Mouse (Mus musculus) liver, embryonic 14.5 days (tissue): ENCODE data around the gene Slc25a12. TPM values are rescaled to one million over a fixed set of nuclear protein-coding genes. Genes with fewer than 3 reads are reported as not detected.
A peak's percentile ranks its signal among the peaks of the same experiment; 100 is the strongest.

Experiments
- ATAC-seq: fragments of 200-750 bp; cut with Nextera tagmentation; 2 replicates; pipeline ENCODE4 v1.8.0; 2017; ENCODE audit warnings: moderate number of reproducible peaks, mild to moderate bottlenecking, moderate library complexity; ENCODE audit not compliant: insufficient read depth
- DNase-seq, 3 experiments: peaks; one replicate each; pipeline ENCODE4 v3.0.0-alpha.2; 2012 to 2013; ENCODE audit warnings: low read depth in 3 of 3, low spot score in 3 of 3
- H3K27ac ChIP-seq: fragments of 300-500 bp; sonication (generic); 2 replicates; pipeline ENCODE4 v1.5.1; 2014; ENCODE audit warnings: moderate library complexity, mild to moderate bottlenecking, control low read depth, inconsistent platforms
- H3K27me3 ChIP-seq: fragments of 300-500 bp; sonication (generic); 2 replicates; pipeline ENCODE4 v1.6.1; 2014; ENCODE audit warnings: mild to moderate bottlenecking, low read length, moderate library complexity; ENCODE audit not compliant: control insufficient read depth, insufficient read depth
- H3K36me3 ChIP-seq: fragments of 300-500 bp; sonication (generic); replicated peaks from 2 replicates; pipeline ENCODE4 v1.6.1; 2014; ENCODE audit warnings: low read depth; ENCODE audit not compliant: control insufficient read depth, insufficient read depth
- H3K4me1 ChIP-seq, 2 experiments: fragments of 200-500 bp in 1 of 2; fragments of 300-500 bp in 1 of 2; sonication (generic) in 1 of 2; replicated peaks; 2 replicates each; pipeline ENCODE4 v1.6.1; 2012 to 2014; ENCODE audit warnings: antibody characterized with exemption in 1 of 2, inconsistent platforms in 1 of 2, low read length in 1 of 2; ENCODE audit not compliant: control insufficient read depth in 2 of 2, insufficient read depth in 2 of 2
- H3K4me2 ChIP-seq: fragments of 300-500 bp; sonication (generic); 2 replicates; pipeline ENCODE4 v1.6.1; 2014; ENCODE audit warnings: low read depth, mild to moderate bottlenecking, control low read depth, moderate library complexity
- H3K4me3 ChIP-seq, 2 experiments: fragments of 200-500 bp in 1 of 2; fragments of 300-500 bp in 1 of 2; sonication (generic) in 1 of 2; 2 replicates each; pipeline ENCODE4 v1.5.1; 2012 to 2014; ENCODE audit warnings: low read depth in 2 of 2, low read length in 2 of 2, mild to moderate bottlenecking in 2 of 2, control low read depth in 1 of 2, inconsistent platforms in 1 of 2, moderate library complexity in 1 of 2; ENCODE audit not compliant: insufficient read depth in 1 of 2
- H3K9ac ChIP-seq: fragments of 300-500 bp; sonication (generic); replicated peaks from 2 replicates; pipeline ENCODE4 v1.6.1; 2014; ENCODE audit warnings: mild to moderate bottlenecking, control low read depth, moderate library complexity
- H3K9me3 ChIP-seq: fragments of 300-500 bp; sonication (generic); 2 replicates; pipeline ENCODE4 v1.6.1; 2016; ENCODE audit warnings: low read length, mixed read lengths; ENCODE audit not compliant: control insufficient read depth
- CTCF ChIP-seq: IDR thresholded peaks from 2 replicates; pipeline ENCODE4 v1.5.1; 2016; ENCODE audit warnings: antibody characterized with exemption, low read depth, control low read depth
- EP300 ChIP-seq: IDR thresholded peaks from 2 replicates; pipeline ENCODE4 v1.6.1; 2016; ENCODE audit warnings: antibody characterized with exemption, low read depth
- WGBS: fragments of 180-500 bp; shearing (Covaris S2); extraction: QIAGEN DNeasy Blood & Tissue Kit; methylation state at CpG from one replicate; pipeline ENCODE4 v1.1.7; 2014; ENCODE audit not compliant: insufficient replicate concordance; 5-methylcytosine and 5-hydroxymethylcytosine counted together
- polyA plus RNA-seq, 2 experiments: library from polyadenylated mRNA; depleted of rRNA in 1 of 2; stranded (reverse) in 1 of 2; unstranded in 1 of 2; fragments of >200 nt; fragmentation: Nextera tagmentation in 1 of 2; extraction: Ambion mirVana in 1 of 2; gene quantifications; 2 replicates each; pipeline versions ENCODE4 v1.2.1 to v1.2.3; 2012 to 2014

The Slc25a12 gene
- polyA plus RNA-seq, 2 experiments: 12.8 to 23.0 TPM

DNA sequence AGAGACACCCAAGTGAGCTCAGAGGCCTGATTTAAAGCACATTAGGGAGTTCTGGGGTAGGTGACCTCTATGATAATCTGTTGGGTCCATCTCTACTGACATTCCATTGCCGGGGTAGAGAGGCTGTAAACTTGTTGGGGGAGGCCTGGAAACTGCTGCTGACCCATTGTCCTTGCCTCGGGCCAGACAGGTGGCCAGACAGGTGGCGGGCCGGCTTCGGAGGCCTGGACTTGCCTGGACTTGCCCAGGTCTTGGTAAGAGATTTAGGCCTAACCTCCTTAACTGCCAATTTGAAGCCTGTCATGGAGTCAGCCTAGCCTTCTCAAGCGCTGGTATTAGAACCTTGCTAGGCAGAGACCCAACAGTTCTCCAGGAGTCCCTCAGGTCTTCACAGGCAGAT is 20.2 kb upstream of the Slc25a12 start:
- ATAC-seq (no peak), DNase-seq (no peak)
- H3K27ac ChIP-seq: no peak overlapping the region
- no peaks in the 10 kb centered on the region for H3K9me3 ChIP-seq
- TF ChIP-seq CTCF: no peak
- TF ChIP-seq EP300: no peak
- 79% methylated on average over 6 of the region's 6 CpGs for WGBS
- H3K4me1 ChIP-seq: peaks cover 4% of the 10 kb centered on the region in 2 experiments; a peak in 3 of 4 replicates
- no peak overlapping the region for H3K4me3 ChIP-seq
- peaks cover 14% of the 10 kb centered on the region for H3K36me3 ChIP-seq
- H3K9ac ChIP-seq: no peak overlapping the region
- no peak overlapping the region for H3K4me2 ChIP-seq
- no peaks in the 10 kb centered on the region for H3K27me3 ChIP-seq

GRCm38 (mm10) chr2:71383890-71384289 is 16.3 kb upstream of the Slc25a12 start:
- Histone ChIP-seq H3K27me3 (no peaks in the 10 kb centered on the region), H3K9me3 (no peaks in the 10 kb centered on the region), H3K27ac (no peak overlapping the region), H3K4me3 (no peak overlapping the region), H3K4me2 (no peak overlapping the region), H3K9ac (no peak overlapping the region), H3K36me3 (no peaks in the 10 kb centered on the region), H3K4me1 (peaks cover 0 to 4% of the 10 kb centered on the region in 2 experiments; a peak in 3 of 4 replicates)
- ATAC-seq (no peak), DNase-seq (no peak)
- 34% methylated on average over 11 of the region's 11 CpGs for WGBS
- TF ChIP-seq EP300: no peak
- no peak for TF ChIP-seq CTCF

DNA sequence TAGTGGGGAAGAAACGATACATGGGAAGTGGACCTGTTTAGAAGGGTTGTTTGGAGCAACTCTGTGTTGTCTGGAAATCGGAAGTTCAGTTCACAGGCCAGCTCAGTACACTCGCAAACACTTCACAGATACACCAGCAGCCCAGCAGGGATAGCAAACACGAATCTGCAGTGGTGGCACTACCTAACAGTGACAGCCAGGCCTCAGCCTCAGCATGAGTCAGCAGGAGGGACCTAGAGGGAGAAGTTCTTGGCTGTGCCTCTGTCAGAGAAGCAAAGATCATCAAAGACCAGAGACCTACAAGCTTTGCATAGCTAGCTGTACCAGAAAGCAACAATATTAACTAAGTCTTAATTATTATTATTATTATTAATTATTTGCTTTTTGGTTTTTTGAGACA is 14.4 kb upstream of the Slc25a12 start:
- H3K4me2 ChIP-seq: no peak overlapping the region
- no peaks in the 10 kb centered on the region for H3K36me3 ChIP-seq
- TF ChIP-seq CTCF: no peak
- no peak for TF ChIP-seq EP300
- no peak for DNase-seq
- ATAC-seq: peak; percentile 43; the same call in 1 of the 2 replicates
- H3K4me1 ChIP-seq: peaks cover 0 to under 1% of the 10 kb centered on the region in 2 experiments; a peak in 2 of 4 replicates
- no peak overlapping the region for H3K27ac ChIP-seq
- no peaks in the 10 kb centered on the region for H3K27me3 ChIP-seq
- H3K9me3 ChIP-seq: no peaks in the 10 kb centered on the region
- WGBS: 56% methylated on average over 4 of the region's 4 CpGs
- no peak overlapping the region for H3K9ac ChIP-seq
- H3K4me3 ChIP-seq: no peak overlapping the region

- no peaks in the 10 kb centered on the region for H3K9me3 ChIP-seq
- no peak overlapping the region for H3K4me2 ChIP-seq
- DNase-seq: no peak
- H3K27me3 ChIP-seq: no peaks in the 10 kb centered on the region
- H3K4me3 ChIP-seq: no peak overlapping the region
- peaks cover 9 to 26% of the 10 kb centered on the region in 2 experiments for H3K4me1 ChIP-seq
- no peak overlapping the region for H3K9ac ChIP-seq
- TF ChIP-seq CTCF (no peak), EP300 (no peak)
- 67% methylated on average over 5 of the region's 5 CpGs for WGBS
- no peaks in the 10 kb centered on the region for H3K36me3 ChIP-seq
- no peak for ATAC-seq
- H3K27ac ChIP-seq: no peak overlapping the region
Measured at GRCm38 (mm10) chr2:71377426-71377825, 9.9 kb upstream of the Slc25a12 start.

DNA sequence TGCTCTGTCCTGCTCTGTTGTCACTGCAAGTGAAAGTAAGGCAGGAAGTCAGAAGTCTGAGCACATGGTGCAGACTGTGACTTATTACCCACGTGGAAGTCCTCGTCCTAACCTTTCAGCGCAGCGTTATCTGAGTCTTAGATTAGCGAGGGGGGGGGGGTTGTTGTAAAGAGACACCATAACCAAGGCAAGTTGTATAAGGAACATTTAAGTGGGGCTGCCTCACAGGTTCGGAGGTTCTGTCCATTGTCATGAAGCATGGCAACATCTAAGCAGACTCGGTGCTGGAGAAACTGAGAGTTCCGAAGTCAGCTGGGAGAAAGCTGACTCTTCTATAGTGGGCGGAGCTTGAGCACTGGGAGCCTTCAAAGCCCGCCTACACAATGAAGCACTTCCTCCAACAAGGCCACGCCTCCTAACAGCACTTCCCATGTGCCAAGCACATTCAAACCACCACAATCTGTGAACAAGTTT is 8.9 kb upstream of the Slc25a12 start:
- TF ChIP-seq CTCF (no peak), EP300 (no peak)
- Histone ChIP-seq H3K36me3 (no peaks in the 10 kb centered on the region), H3K4me1 (peaks cover 9 to 26% of the 10 kb centered on the region in 2 experiments), H3K9ac (no peak overlapping the region), H3K9me3 (no peaks in the 10 kb centered on the region), H3K4me3 (peak overlapping the region; percentile 12 to 49; a peak in 3 of 4 replicates), H3K4me2 (peak overlapping the region; percentile 44), H3K27ac (no peak overlapping the region), H3K27me3 (no peaks in the 10 kb centered on the region)
- ATAC-seq: peak; percentile 68; the same call in 1 of the 2 replicates
- WGBS: 39% methylated on average over 11 of the region's 11 CpGs
- peak in 2 of 3 experiments; percentile 28 to 43 for DNase-seq
